Mouse (Mus musculus) E14TG2a.4 (cell line): ENCODE results near the gene 2200002D01Rik.

ENCODE experiments used
- CTCF ChIP-seq: conservative IDR thresholded peaks from 2 replicates; pipeline ENCODE4 v1.5.1; 2014; ENCODE audit warnings: low read length
- POU5F1 ChIP-seq: IDR thresholded peaks from 2 replicates; pipeline ENCODE4 v1.6.1; 2014; ENCODE audit warnings: low read length, borderline replicate concordance

GRCm38 (mm10) chr7:29247314-29247700 lies 959 bp downstream of the 2200002D01Rik start:
- TF ChIP-seq CTCF (peak; percentile 91), POU5F1 (no peak)
